Mouse (Mus musculus) neutrophil, adult 83 days (primary cell): ENCODE results near the gene Hist1h4n. TPM values are rescaled to one million over a fixed set of nuclear protein-coding genes. Genes with fewer than 3 reads are reported as not detected.

Source experiments
- total RNA-seq, 2 experiments: library from RNA; stranded (reverse); gene quantifications; one replicate each; pipeline ENCODE4 v1.2.4; 2023

The Hist1h4n gene
- total RNA-seq, result 1,000 to 10,000 TPM in 1 of 2 experiments, 100 to 1,000 TPM in 1; 619 to 1,159 TPM

GRCm38 (mm10) chr13:21831418-21832394 is at the start of gene Hist1h4n:
Gene Hist1h4n (minus strand): TSS chr13:21832196.

DNA sequence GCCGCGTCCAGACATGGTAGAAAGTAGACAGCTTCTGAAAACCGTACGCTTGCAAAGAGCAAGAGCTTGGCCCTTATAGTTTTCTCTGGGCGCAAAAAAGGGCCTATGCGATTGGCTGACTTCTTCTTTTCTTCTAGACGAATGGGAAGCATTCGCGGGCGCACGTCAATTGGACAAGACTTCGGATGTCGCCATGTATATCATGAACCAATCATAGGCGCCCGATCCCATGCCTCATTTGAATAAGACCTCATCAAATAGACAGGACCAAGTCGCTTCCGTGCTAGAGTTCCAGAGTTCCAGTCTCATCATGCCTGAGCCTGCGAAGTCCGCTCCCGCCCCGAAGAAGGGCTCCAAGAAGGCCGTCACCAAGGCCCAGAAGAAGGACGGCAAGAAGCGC is 1.5 kb upstream of the Hist1h4n start, which contains the start of the genes Hist1h2ap and Hist1h2br:
Gene Hist1h2ap, minus strand, starts transcription at position 47 of the 400 bp plus-strand sequence.
Gene Hist1h2br, plus strand, starts transcription at position 283 of the 400 bp plus-strand sequence.

DNA sequence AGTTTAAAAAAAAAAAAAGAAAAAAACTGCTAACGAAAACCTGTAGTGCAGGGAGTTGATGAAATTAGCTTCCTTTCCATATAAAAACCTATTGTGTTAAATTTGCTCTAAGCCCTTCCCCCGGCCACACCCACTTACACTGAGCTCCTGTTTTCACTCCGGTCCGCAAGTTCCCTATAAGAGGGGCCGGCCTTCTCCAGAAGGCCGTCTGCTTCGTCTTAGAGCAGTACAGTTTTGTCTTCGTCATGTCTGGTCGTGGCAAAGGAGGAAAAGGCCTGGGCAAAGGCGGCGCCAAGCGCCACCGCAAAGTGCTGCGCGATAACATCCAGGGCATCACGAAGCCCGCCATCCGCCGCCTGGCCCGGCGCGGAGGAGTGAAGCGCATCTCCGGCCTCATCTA is 20.5 kb downstream of the Hist1h4n start, which contains the start of gene Hist1h4m:
Gene Hist1h4m, plus strand, starts transcription at position 208 of the 400 bp plus-strand sequence.

DNA sequence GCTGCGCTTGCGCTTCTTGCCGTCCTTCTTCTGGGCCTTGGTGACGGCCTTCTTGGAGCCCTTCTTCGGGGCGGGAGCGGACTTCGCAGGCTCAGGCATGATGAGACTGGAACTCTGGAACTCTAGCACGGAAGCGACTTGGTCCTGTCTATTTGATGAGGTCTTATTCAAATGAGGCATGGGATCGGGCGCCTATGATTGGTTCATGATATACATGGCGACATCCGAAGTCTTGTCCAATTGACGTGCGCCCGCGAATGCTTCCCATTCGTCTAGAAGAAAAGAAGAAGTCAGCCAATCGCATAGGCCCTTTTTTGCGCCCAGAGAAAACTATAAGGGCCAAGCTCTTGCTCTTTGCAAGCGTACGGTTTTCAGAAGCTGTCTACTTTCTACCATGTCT is 21.9 kb downstream of the Hist1h4n start, which contains the start of the genes Hist1h2bq and Hist1h2ao:
Gene Hist1h2bq, minus strand, starts transcription at position 125 of the 400 bp plus-strand sequence.
Gene Hist1h2ao, plus strand, starts transcription at position 393 of the 400 bp plus-strand sequence.

GRCm38 (mm10) chr13:21786899-21787629 is 44.9 kb downstream of the Hist1h4n start, which contains the start of the genes Hist1h2an and Hist1h2bp:
Gene Hist1h2an (minus strand): TSS chr13:21787218.
Gene Hist1h2bp (plus strand): TSS chr13:21787461.

DNA sequence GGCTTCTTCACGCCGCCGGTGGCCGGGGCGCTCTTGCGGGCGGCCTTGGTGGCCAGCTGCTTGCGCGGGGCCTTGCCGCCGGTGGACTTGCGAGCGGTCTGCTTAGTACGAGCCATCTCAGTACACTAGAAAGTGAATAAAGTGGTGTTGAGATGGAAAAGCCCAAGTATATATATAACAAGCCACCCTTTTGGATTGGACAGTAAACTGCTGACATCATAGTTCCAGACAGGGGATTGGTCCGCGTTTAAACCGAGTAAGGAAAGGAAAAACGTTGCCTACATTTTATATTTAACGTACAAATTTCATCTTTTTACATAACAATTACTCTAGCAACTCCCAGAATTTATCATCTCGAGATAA is 48.8 kb downstream of the Hist1h4n start, which contains the start of gene Hist1h3i:
Gene Hist1h3i, minus strand, starts transcription at position 116 of the 363 bp plus-strand sequence.

Other genes starting within 250 kb of the Hist1h4n start
- gene Olfr1362, start 218.2 kb downstream of the Hist1h4n start, total RNA-seq, result not detected
- not detected for gene Olfr11, start 189.7 kb downstream of the Hist1h4n start, total RNA-seq
- not detected for gene Olfr1361, start 168.8 kb downstream of the Hist1h4n start, total RNA-seq
- not detected for gene Olfr1360, start 154.8 kb downstream of the Hist1h4n start, total RNA-seq
- gene Olfr1359, start 134.1 kb downstream of the Hist1h4n start, total RNA-seq, result not detected
- gene Hist1h2bl, start 116.1 kb downstream of the Hist1h4n start, total RNA-seq, result 1,000 to 10,000 TPM; 1,112 to 1,155 TPM
- 100 to 1,000 TPM; 381 to 445 TPM for gene Hist1h2ai, start 115.8 kb downstream of the Hist1h4n start, total RNA-seq
- gene Hist1h3h, start 114.5 kb downstream of the Hist1h4n start, total RNA-seq, result 1,000 to 10,000 TPM; 1,706 to 1,716 TPM
- 100 to 1,000 TPM; 312 to 338 TPM for gene Hist1h2bm, start 110.2 kb downstream of the Hist1h4n start, total RNA-seq
- 100 to 1,000 TPM; 189 to 204 TPM for gene Hist1h4j, start 97.1 kb downstream of the Hist1h4n start, total RNA-seq
- gene Hist1h4k, start 81.7 kb downstream of the Hist1h4n start, total RNA-seq, result 1,000 to 10,000 TPM; 2,442 to 2,952 TPM
- gene Hist1h2ak, start 78.4 kb downstream of the Hist1h4n start, total RNA-seq, result 100 to 1,000 TPM; 484 to 517 TPM
- gene Hist1h2bn, start 78.1 kb downstream of the Hist1h4n start, total RNA-seq, result 100 to 1,000 TPM; 773 to 822 TPM
- 100 to 1,000 TPM; 670 to 767 TPM for gene Hist1h1b, start 51.6 kb downstream of the Hist1h4n start, total RNA-seq
- gene Hist1h3i, start 48.8 kb downstream of the Hist1h4n start, total RNA-seq, result 1,000 to 10,000 TPM; 1,415 to 1,653 TPM
- gene Hist1h2an, start 45.0 kb downstream of the Hist1h4n start, total RNA-seq, result 100 to 1,000 TPM; 208 to 211 TPM
- 100 to 1,000 TPM; 541 to 563 TPM for gene Hist1h2bp, start 44.7 kb downstream of the Hist1h4n start, total RNA-seq
- 1,000 to 10,000 TPM; 1,187 to 1,287 TPM for gene Hist1h2bq, start 22.0 kb downstream of the Hist1h4n start, total RNA-seq
- gene Hist1h2ao, start 21.7 kb downstream of the Hist1h4n start, total RNA-seq, result 1,000 to 10,000 TPM; 2,421 to 2,630 TPM
- 1,000 to 10,000 TPM; 1,420 to 1,801 TPM for gene Hist1h4m, start 20.4 kb downstream of the Hist1h4n start, total RNA-seq
- 100 to 1,000 TPM; 551 to 589 TPM for gene Hist1h2ap, start 1.3 kb upstream of the Hist1h4n start, total RNA-seq
- 1,000 to 10,000 TPM; 1,190 to 1,308 TPM for gene Hist1h2br, start 1.5 kb upstream of the Hist1h4n start, total RNA-seq
- under 1 TPM; 0.35 to 0.60 TPM for gene Zfp184, start 112.9 kb upstream of the Hist1h4n start, total RNA-seq
- gene Pom121l2, start 149.0 kb upstream of the Hist1h4n start, total RNA-seq, result not detected
- gene Prss16, start 177.5 kb upstream of the Hist1h4n start, total RNA-seq, result 1 to 10 TPM; 2.5 to 2.8 TPM
- 100 to 1,000 TPM; 501 to 521 TPM for gene Hist1h2ah, start 203.4 kb upstream of the Hist1h4n start, total RNA-seq
- 1,000 to 10,000 TPM; 1,519 to 1,594 TPM for gene Hist1h2bk, start 203.7 kb upstream of the Hist1h4n start, total RNA-seq
- 100 to 1,000 TPM; 549 to 592 TPM for gene Hist1h4i, start 209.2 kb upstream of the Hist1h4n start, total RNA-seq
- 1,000 to 10,000 TPM; 1,023 to 1,050 TPM for gene Hist1h2ag, start 210.7 kb upstream of the Hist1h4n start, total RNA-seq
- 1,000 to 10,000 TPM; 1,049 to 1,157 TPM for gene Hist1h2bj, start 211.0 kb upstream of the Hist1h4n start, total RNA-seq